7 mouse cellular contexts compared by ENCODE assay signal in the genomic region with DNA sequence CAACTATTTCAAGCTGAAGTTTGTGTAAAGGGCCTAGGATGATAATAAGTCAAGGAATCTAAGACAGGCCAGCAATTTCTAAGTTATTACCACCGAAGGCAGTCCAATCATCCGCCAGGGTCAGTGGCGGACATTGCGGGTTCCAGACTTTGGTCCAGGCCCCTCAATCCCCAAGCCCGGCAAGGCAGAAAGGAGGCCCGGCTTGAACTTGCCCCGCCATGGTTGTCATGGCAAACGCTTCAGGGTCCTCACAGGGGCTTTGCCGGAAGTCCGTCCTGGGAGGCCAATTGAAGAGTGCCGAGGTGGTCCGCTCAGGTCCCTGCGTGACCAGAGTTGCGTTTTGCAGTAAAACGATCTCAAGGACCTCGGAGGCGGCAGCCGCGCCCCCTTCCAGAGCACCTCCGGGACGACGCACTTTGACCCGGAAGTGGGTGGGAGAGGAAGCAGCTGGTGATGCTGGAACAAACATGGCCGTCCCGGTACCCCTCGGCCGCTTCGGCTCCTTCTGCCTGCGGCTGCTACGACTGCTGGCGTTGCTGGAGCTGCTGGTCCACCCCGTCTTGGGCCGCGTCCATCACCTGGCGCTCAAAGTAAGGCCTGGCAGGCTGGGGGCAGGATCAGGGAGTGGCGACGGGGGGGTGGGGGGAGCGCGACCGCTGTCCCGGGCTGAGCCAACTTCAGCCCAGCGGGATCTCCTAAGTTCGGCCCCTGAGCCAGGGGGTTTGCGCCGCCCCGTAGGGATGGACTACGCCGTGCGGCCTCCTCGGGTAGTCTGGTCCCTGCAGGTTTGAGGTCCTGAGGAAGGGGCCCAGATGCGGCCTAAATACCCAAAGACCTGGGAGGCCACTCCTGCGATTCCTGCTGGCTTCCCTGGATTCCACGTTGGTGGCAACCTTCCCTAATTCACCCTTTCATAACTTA. TPM values are rescaled to one million over a fixed set of nuclear protein-coding genes. Genes with fewer than 3 reads are reported as not detected.
DNase-seq lines count a peak whose midpoint lies in the region; ATAC-seq lines count a peak whose summit lies in the region.

Gene Gpr107 (plus strand): TSS at position 425 of the 921 bp plus-strand sequence.

- DNase-seq in adrenal gland, adult (ENCODE audit: inconsistent age in 2 of 2, low spot score in 1 of 2), result peak; percentile 88 to 95
- DNase-seq in embryo, embryonic 10 days (ENCODE audit: low spot score), result peak; percentile 95
- DNase-seq in gastrocnemius, postnatal 14 days, result peak; percentile 84
- DNase-seq in left cerebral cortex, postnatal 25 days (ENCODE audit: low spot score in 2 of 2), result peak; percentile 82 to 84
- peak; percentile 91 for DNase-seq in midbrain, embryonic 10.5 days (ENCODE audit: low spot score)
- peak; percentile 79 for DNase-seq in right cerebral cortex, postnatal 4 days

- H3K36me3 ChIP-seq in midbrain, embryonic 10.5 days, result peaks cover 26% of the 10 kb centered on the region

- intact Hi-C loops in gastrocnemius, postnatal 14 days (cut with DNase I; ENCODE audit: low total_unique reads), result no loop called here
- intact Hi-C loops in left cerebral cortex, postnatal 25 days (cut with DNase I), result no loop called here

- H3K27me3 ChIP-seq in midbrain, embryonic 10.5 days (ENCODE audit: low read depth, poor library complexity, severe bottlenecking), result no peaks in the 10 kb centered on the region

- ATAC-seq in inflammation-experienced regulatory T-cells, adult 6 months, result peak; percentile 94

- peaks cover 25% of the 10 kb centered on the region for H3K4me1 ChIP-seq in midbrain, embryonic 10.5 days

- WGBS in midbrain, embryonic 10.5 days, result under 1% methylated on average over 53 of the region's 53 CpGs

- H3K9me3 ChIP-seq in midbrain, embryonic 10.5 days (replicated peaks), result no peaks in the 10 kb centered on the region

- H3K4me3 ChIP-seq in midbrain, embryonic 10.5 days, result peak within 1 kb of the TSS; percentile 93

- peak within 1 kb of the TSS; percentile 95 for H3K27ac ChIP-seq in midbrain, embryonic 10.5 days (replicated peaks)

RNA-seq across cellular contexts. Expression of gene Gpr107, which starts in this region (rescaled TPM):
- total RNA-seq in gastrocnemius, postnatal 14 days (2021), result 10 to 100 TPM; 24.7 to 25.2 TPM
- 10 to 100 TPM; 49.2 to 57.0 (median 50.5) TPM for polyA plus RNA-seq in inflammation-experienced regulatory T-cells, adult 6 months (2017; shearing (Covaris generic))
- 10 to 100 TPM; 45.0 to 52.4 TPM for total RNA-seq in left cerebral cortex, postnatal 25 days (2021)
- 33.8 and 39.0 TPM in 2 replicates for polyA plus RNA-seq in midbrain, embryonic 10.5 days (2016; fragmentation: Nextera tagmentation; extraction: Ambion mirVana)

Comparison
In these comparisons a context has a peak if more than half of its experiments do, and no peak if none do; other contexts are left out.
1. Peak in every context shown above with its lines: DNase-seq, ATAC-seq, H3K4me3 ChIP-seq and H3K27ac ChIP-seq.